Mouse (Mus musculus) ES-E14 (cell line): ENCODE measurements around the gene Rfwd3.

Experiments
- CHD2 ChIP-seq: IDR thresholded peaks from 2 replicates; pipeline ENCODE4 v1.6.1; 2014; ENCODE audit warnings: mild to moderate bottlenecking, low read depth, low read length, inconsistent platforms
- MAFK ChIP-seq: IDR thresholded peaks from 2 replicates; pipeline ENCODE4 v1.6.1; 2014; ENCODE audit warnings: mild to moderate bottlenecking, low read depth, low read length, inconsistent platforms; ENCODE audit not compliant: insufficient read depth
- ZNF384 ChIP-seq: IDR thresholded peaks from 2 replicates; pipeline ENCODE4 v1.6.1; 2012; ENCODE audit warnings: low read depth, low read length, inconsistent platforms

GRCm38 (mm10) chr8:111304359-111304758 lies 4.3 kb upstream of the Rfwd3 start:
- TF ChIP-seq CHD2 (no peak), MAFK (no peak), ZNF384 (no peak)
